Mouse (Mus musculus) 3T3-L1 (cell line): ENCODE results near the gene Il20rb.

Source experiments
- DNase-seq: peaks from one replicate; pipeline ENCODE4 v3.0.0-alpha.2; 2015; ENCODE audit warnings: low read depth, low spot score

Il20rb gene

GRCm38 (mm10) chr9:100486431-100486830, at the start of gene Il20rb:
TSS of gene Il20rb (minus strand) at chr9:100486788.
- DNase-seq: no peak

DNA sequence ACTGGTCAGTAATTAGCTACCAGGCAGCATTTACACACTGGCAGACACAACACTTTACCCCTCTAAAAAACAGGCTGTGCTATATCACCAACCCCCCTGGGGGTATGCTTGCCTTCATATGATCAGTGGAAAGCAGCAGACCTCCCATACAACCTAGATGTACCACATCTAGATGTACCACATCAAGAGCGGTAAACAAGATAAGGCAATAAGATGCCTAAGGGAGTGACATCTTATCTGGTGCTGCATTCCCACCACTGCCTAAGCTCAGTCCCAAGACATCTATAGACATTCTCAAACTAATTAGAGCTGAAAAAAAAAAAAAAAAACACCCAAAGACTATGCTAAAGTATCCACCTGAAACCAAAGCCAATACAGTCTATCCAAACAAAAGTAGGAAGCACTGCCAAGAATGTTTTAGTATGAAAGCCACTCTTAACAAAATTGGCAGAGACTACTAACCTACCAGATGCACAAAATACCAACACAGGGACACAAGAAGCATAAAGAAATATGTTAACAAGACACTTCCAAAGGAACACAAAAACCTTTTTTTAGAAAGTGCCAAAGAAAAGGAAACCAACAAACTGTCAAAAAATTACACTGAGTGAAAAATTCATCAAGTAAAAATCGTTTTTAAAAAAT, 49.2 kb upstream of the Il20rb start:
- DNase-seq: peak; percentile 35

- DNase-seq: no peak
Observed at GRCm38 (mm10) chr9:100534686-100535085, 48.1 kb upstream of the Il20rb start.

DNA sequence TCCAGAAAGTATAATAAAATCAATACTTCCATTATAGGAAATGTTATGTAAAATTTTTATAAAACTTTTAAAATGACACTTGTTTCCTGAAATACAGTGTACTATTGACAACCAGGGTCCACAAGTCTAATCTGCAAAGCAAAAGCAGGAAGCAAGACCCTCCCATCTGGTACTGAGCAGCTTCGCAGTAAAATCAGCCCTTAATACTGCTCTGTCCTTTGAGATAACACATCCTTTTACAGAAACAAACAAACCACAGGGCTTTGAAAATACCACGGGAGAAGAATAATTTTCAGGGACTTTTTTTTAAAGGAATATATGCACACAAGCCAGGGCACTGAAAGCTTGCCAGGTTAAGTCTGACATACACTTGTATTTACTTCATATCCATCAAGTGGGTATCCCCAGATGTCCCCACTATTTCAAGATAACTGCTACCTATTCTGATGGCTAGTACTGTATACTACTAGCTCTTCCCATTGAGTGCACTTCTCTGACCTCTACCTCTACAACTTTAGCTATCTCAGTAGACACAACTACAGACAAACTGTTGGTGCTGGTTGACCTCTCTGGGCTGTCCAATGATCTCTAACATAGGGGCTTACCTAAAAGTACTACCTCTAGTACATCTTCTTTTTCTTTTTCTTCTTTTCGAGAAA, 46.4 kb upstream of the Il20rb start:
- no peak for DNase-seq

- DNase-seq: peak; percentile 75
Observed at GRCm38 (mm10) chr9:100531296-100531695, 44.7 kb upstream of the Il20rb start.

DNA sequence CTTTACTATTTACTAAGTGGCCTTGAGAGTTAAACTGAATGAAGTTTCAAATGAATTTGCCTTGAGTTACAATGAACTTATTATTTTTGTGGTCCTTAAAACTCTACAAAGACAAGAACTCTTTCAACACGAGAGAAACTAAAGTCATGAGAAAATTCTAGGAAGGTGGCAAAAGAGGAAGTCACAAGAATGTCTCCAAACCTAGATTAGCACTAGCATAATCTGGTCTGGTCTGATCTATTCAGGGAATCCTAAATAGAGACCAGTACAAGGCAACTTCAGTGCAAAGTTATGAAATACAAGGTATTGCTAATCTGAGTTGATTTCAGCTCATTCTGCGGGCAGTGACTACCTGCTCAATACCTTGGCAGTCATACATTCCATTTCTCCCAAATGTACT, 38.6 kb upstream of the Il20rb start:
- DNase-seq: no peak

DNA sequence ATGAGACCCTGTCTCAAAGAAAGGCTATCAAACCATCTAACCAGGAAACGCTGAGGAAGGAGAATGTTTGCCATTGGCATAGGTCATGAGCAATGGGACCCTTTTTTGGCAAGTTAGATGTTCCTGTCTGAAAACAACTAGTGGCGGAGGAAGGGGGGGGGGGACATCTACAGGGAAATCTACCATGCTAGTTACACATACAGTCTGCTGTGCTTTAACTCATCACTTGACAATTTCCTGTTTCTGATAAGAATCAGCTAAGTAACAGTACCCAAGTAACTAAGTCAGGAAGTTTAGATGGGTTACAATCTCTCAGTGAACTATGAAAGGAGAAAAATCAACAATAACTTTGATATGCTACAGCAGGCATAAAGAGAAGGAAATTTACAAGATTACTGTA, 35.4 kb upstream of the Il20rb start:
- DNase-seq: no peak

DNA sequence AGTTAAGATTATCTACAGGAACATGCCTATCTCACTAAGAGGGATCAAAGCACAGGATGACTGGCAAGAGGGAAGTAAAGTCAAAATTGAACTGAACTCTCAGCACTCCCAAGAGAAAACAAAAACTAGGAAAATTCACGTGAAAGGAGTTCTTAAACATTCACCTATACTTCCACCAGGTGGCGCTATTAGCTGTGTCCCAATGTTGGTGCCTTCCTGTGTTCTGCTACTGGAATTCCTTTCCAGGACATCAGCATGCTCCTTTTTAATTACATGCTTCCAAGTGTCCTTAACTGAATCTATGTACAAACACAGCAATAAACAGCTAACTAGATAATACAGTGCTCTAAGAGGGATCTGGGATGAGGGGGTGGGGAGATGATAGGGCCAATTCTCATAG, 34.0 kb upstream of the Il20rb start:
- peak; percentile 86 for DNase-seq

- peak; percentile 45 for DNase-seq
Observed at GRCm38 (mm10) chr9:100520012-100520411, 33.4 kb upstream of the Il20rb start.

DNA sequence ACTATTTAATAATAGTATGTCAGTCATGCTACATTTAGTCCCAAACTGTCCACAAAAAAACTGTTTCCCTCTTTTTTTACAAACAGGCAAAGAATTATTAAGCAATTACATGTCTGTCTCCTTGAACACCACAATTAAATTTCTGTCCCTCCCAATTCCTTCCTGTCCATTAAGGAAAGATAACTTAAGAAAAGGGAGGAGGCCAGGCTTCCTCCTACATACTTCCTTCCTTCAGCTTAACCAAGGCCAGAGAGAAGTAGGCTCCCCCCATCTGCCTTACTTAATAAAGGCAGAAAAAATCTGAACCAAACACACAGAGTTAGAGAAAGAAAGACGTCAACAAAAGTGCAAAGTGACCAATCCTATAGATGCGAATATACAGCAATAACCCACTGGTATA, 21.0 kb upstream of the Il20rb start:
- DNase-seq: no peak

GRCm38 (mm10) chr9:100506652-100507051, 20.1 kb upstream of the Il20rb start:
- DNase-seq: peak; percentile 21

DNA sequence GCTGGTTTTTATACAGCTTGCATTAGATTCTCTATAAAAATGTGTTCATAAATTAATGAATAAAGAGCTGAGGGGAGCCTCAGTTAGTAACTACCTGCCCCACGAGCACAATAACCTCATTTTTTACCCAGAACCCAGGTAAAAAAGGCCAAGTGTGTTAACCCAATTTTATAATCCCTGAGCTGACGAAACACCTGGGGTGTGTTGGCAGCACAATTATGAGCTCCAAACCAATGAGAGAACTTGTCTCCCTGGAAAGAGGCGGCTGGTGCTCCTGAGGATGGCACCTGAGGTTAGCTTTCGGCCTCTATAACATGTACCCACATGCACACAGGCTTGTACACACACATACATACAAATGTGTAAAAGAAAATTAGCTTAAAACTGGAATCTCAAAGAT, 18.9 kb upstream of the Il20rb start:
- DNase-seq: no peak

- DNase-seq: no peak
Observed at GRCm38 (mm10) chr9:100493611-100494261, 7.1 kb upstream of the Il20rb start.

GRCm38 (mm10) chr9:100491424-100491823, 4.8 kb upstream of the Il20rb start:
- no peak for DNase-seq

DNA sequence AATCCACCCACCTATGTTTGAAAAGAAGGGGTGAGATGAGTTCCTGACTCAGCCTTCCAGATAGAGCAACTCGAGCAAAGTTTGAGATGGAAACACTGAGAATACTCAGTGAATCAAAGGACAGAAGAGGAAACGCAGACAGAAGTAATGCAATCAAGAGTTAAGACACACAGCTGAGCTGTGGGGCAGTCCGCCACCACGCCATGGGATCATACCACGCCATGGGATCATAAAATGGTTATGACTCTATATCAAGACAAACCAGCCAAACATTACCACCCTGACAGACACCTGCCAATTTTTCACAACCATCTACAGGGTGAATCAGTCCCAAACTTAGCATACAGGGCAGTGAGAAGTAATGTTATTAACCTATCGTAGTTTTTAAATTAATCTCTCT, 2.4 kb upstream of the Il20rb start:
- DNase-seq: no peak

GRCm38 (mm10) chr9:100488056-100488713, 1.6 kb upstream of the Il20rb start:
- no peak for DNase-seq

GRCm38 (mm10) chr9:100483318-100483717, 3.3 kb downstream of the Il20rb start:
- DNase-seq: no peak

- DNase-seq: no peak
Observed at GRCm38 (mm10) chr9:100481626-100482025, 5.0 kb downstream of the Il20rb start.

GRCm38 (mm10) chr9:100474056-100474455, 12.5 kb downstream of the Il20rb start:
- DNase-seq: no peak

DNA sequence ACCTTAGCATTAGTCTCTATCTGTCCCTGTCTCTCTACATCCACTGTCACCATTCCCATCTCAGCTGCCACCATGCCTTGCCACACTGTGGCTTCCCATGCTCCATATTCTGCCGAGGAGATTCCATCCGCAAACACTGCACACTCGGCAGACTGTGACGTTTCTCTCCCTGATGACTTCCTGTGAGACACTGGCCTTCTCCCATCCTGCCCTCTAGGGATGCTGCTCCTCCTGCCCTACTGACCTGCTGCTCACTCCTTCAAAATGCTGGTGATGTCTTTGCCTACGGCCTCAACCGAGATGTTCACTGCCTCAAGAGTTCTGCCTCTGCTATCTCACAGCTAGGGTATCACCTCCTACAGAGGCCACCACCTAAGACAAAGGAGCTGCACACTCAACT, 13.2 kb downstream of the Il20rb start:
- DNase-seq: no peak

DNA sequence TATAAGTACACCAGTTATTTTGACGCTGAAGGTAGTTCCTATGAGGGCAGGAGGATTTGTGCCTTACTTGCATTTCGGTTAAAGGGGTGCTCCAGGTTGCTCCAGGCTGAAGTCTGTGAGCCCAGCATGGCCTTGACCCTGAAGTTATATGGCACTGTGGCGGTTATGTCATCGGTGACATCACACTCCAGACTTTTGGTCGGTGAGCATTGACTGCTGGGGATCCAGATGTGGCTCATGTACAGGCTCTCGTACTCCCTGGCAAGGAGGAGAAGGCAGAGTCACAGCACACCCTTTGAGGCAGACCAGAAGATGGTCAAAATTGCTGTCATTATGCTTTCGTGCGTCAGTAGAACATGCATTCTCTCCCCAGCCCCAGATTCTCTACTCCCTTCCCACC, 13.7 kb downstream of the Il20rb start:
- DNase-seq: no peak

GRCm38 (mm10) chr9:100471605-100471953, 15.0 kb downstream of the Il20rb start:
- DNase-seq: no peak
